Mouse (Mus musculus) liver, adult (tissue): ENCODE measurements around the gene Dctn5.

Experiments
- GATA4 ChIP-seq: IDR thresholded peaks from 2 replicates; pipeline ENCODE4 v1.6.1; 2014; ENCODE audit warnings: mild to moderate bottlenecking, low read length; ENCODE audit not compliant: insufficient replicate concordance

Dctn5 gene

GRCm38 (mm10) chr7:122140991-122141390 is 8.2 kb downstream of the Dctn5 start:
- no peak for TF ChIP-seq GATA4

- TF ChIP-seq GATA4, result peak; percentile 22; the same call in 1 of the 2 replicates
Measured at GRCm38 (mm10) chr7:122152473-122152872, 19.6 kb downstream of the Dctn5 start.

- no peak for TF ChIP-seq GATA4
Measured at GRCm38 (mm10) chr7:122158488-122158887, 25.6 kb downstream of the Dctn5 start.

- no peak for TF ChIP-seq GATA4
Measured at GRCm38 (mm10) chr7:122158915-122159902, 26.4 kb downstream of the Dctn5 start, which contains the start of gene Plk1. Plk1 (plus strand) TSS chr7:122159439.

- no peak for TF ChIP-seq GATA4
Measured at GRCm38 (mm10) chr7:122160037-122160436, 27.2 kb downstream of the Dctn5 start.

GRCm38 (mm10) chr7:122163766-122164165 is 30.9 kb downstream of the Dctn5 start:
- TF ChIP-seq GATA4, result no peak

GRCm38 (mm10) chr7:122167203-122167602 is 34.4 kb downstream of the Dctn5 start:
- no peak for TF ChIP-seq GATA4

GRCm38 (mm10) chr7:122170705-122171104 is 37.9 kb downstream of the Dctn5 start:
- no peak for TF ChIP-seq GATA4

- TF ChIP-seq GATA4, result no peak
Measured at GRCm38 (mm10) chr7:122171613-122172012, 38.8 kb downstream of the Dctn5 start.

- no peak for TF ChIP-seq GATA4
Measured at GRCm38 (mm10) chr7:122180720-122181119, 47.9 kb downstream of the Dctn5 start.

GRCm38 (mm10) chr7:122184569-122184968 is 51.7 kb downstream of the Dctn5 start:
- TF ChIP-seq GATA4, result no peak

- no peak for TF ChIP-seq GATA4
Measured at GRCm38 (mm10) chr7:122186043-122186442, 53.2 kb downstream of the Dctn5 start, which contains the start of gene Ern2. Ern2 (minus strand) TSS chr7:122186207.

- no peak for TF ChIP-seq GATA4
Measured at GRCm38 (mm10) chr7:122189484-122189883, 56.6 kb downstream of the Dctn5 start.

GRCm38 (mm10) chr7:122191097-122191496 is 58.3 kb downstream of the Dctn5 start:
- no peak for TF ChIP-seq GATA4

- no peak for TF ChIP-seq GATA4
Measured at GRCm38 (mm10) chr7:122193919-122194318, 61.1 kb downstream of the Dctn5 start.

- TF ChIP-seq GATA4, result no peak
Measured at GRCm38 (mm10) chr7:122196771-122197170, 63.9 kb downstream of the Dctn5 start.
